Mouse (Mus musculus): ENCODE results near the gene Tsks. TPM values are rescaled to one million over a fixed set of nuclear protein-coding genes. Genes with fewer than 3 reads are reported as not detected.

The Tsks gene
- polyA plus RNA-seq, 1 experiment = not detected

GRCm38 (mm10) chr7:44952611-44953306 lies 9.8 kb downstream of the Tsks start:
- no peak for TF ChIP-seq TCF3 (IDR thresholded peaks at IDR 0.05; ENCODE audit: insufficient read length, low read depth)
- TF ChIP-seq POLR2A (IDR thresholded peaks at IDR 0.05; ENCODE audit: insufficient read length, low read depth) = peak; percentile 53
- Histone ChIP-seq H3K79me2 (ENCODE audit: control insufficient read depth, insufficient read depth) (no peaks in the 10 kb centered on the region), H3K36me3 (ENCODE audit: control insufficient read depth, insufficient read depth) (no peaks in the 10 kb centered on the region)

GRCm38 (mm10) chr7:44953561-44953960 lies 10.6 kb downstream of the Tsks start:
- Histone ChIP-seq H3K4me2 (ENCODE audit: low read depth) (no peak overlapping the region), H3K27me3 (ENCODE audit: control insufficient read depth, insufficient read depth, insufficient read length) (peaks cover 9% of the 10 kb centered on the region), H3ac (ENCODE audit: control insufficient read depth, insufficient read length) (no peak overlapping the region), H3K79me2 (ENCODE audit: control insufficient read depth, insufficient read depth) (no peaks in the 10 kb centered on the region), H3K4me3 (no peak overlapping the region), H3K36me3 (ENCODE audit: control insufficient read depth, insufficient read depth) (no peaks in the 10 kb centered on the region)
- TF ChIP-seq SRF (IDR thresholded peaks at IDR 0.05; ENCODE audit: control insufficient read depth, insufficient read length, low read depth) (no peak), USF1 (IDR thresholded peaks at IDR 0.05; ENCODE audit: low read depth) (no peak), MAX (IDR thresholded peaks at IDR 0.05; ENCODE audit: low read depth) (no peak), REST (IDR thresholded peaks at IDR 0.05; ENCODE audit: insufficient read depth, insufficient read length) (no peak), MYOD1 (IDR thresholded peaks at IDR 0.05; ENCODE audit: control insufficient read depth in 1 of 3, insufficient read length in 2 of 3, low read depth in 2 of 3) (no peak), TCF3 (IDR thresholded peaks at IDR 0.05; ENCODE audit: insufficient read length, low read depth) (no peak), TCF12 (IDR thresholded peaks at IDR 0.05; ENCODE audit: insufficient read depth, poor library complexity, severe bottlenecking) (no peak), CEBPB (IDR thresholded peaks at IDR 0.05; ENCODE audit: insufficient read depth, poor library complexity, severe bottlenecking) (no peak), MYOG (IDR thresholded peaks at IDR 0.05; ENCODE audit: control insufficient read depth in 1 of 3, insufficient read depth in 1 of 3, insufficient read length in 2 of 3, low read depth in 2 of 3) (no peak), E2F4 (IDR thresholded peaks at IDR 0.05; ENCODE audit: insufficient read depth) (no peak), POLR2AphosphoS2 (IDR thresholded peaks at IDR 0.05; ENCODE audit: insufficient read length, low read depth) (no peak), POLR2A (IDR thresholded peaks at IDR 0.05; ENCODE audit: insufficient read length, low read depth) (no peak)

More at GRCm38 (mm10) chr7:44952611-44953306, 9.8 kb downstream of the Tsks start:
- Histone ChIP-seq H3K4me3 (peak overlapping the region; percentile 30), H3K27me3 (ENCODE audit: control insufficient read depth, insufficient read depth, insufficient read length) (peaks cover 17% of the 10 kb centered on the region), H3ac (ENCODE audit: control insufficient read depth, insufficient read length) (no peak overlapping the region), H3K4me2 (ENCODE audit: low read depth) (peak overlapping the region; percentile 95)

GRCm38 (mm10) chr7:44954091-44954885 lies 11.3 kb downstream of the Tsks start:
- no peak overlapping the region for H3K4me3 ChIP-seq
- H3K36me3 ChIP-seq (ENCODE audit: control insufficient read depth, insufficient read depth) = no peaks in the 10 kb centered on the region

GRCm38 (mm10) chr7:44955628-44956027 lies 12.6 kb downstream of the Tsks start:
- H3K4me3 ChIP-seq = no peak overlapping the region
- TF ChIP-seq MYOD1 (IDR thresholded peaks at IDR 0.05; ENCODE audit: control insufficient read depth in 1 of 3, insufficient read length in 2 of 3, low read depth in 2 of 3) = no peak
- no peak for TF ChIP-seq TCF12 (IDR thresholded peaks at IDR 0.05; ENCODE audit: insufficient read depth, poor library complexity, severe bottlenecking)
- TF ChIP-seq USF1 (IDR thresholded peaks at IDR 0.05; ENCODE audit: low read depth) = no peak
- H3ac ChIP-seq (ENCODE audit: control insufficient read depth, insufficient read length) = no peak overlapping the region
- no peaks in the 10 kb centered on the region for H3K36me3 ChIP-seq (ENCODE audit: control insufficient read depth, insufficient read depth)
- H3K4me2 ChIP-seq (ENCODE audit: low read depth) = no peak overlapping the region
- H3K27me3 ChIP-seq (ENCODE audit: control insufficient read depth, insufficient read depth, insufficient read length) = no peaks in the 10 kb centered on the region
- no peaks in the 10 kb centered on the region for H3K79me2 ChIP-seq (ENCODE audit: control insufficient read depth, insufficient read depth)

More at GRCm38 (mm10) chr7:44954091-44954885, 11.3 kb downstream of the Tsks start:
- H3K79me2 ChIP-seq (ENCODE audit: control insufficient read depth, insufficient read depth) = no peaks in the 10 kb centered on the region
- no peak overlapping the region for H3K4me2 ChIP-seq (ENCODE audit: low read depth)
- H3K27me3 ChIP-seq (ENCODE audit: control insufficient read depth, insufficient read depth, insufficient read length) = peaks cover 5% of the 10 kb centered on the region
- TF ChIP-seq SRF (IDR thresholded peaks at IDR 0.05; ENCODE audit: control insufficient read depth, insufficient read length, low read depth) (no peak), MYOG (IDR thresholded peaks at IDR 0.05; ENCODE audit: control insufficient read depth in 1 of 3, insufficient read depth in 1 of 3, insufficient read length in 2 of 3, low read depth in 2 of 3) (no peak), MAX (IDR thresholded peaks at IDR 0.05; ENCODE audit: low read depth) (no peak)
- H3ac ChIP-seq (ENCODE audit: control insufficient read depth, insufficient read length) = no peak overlapping the region

- Histone ChIP-seq H3K4me2 (ENCODE audit: low read depth) (no peak overlapping the region), H3K4me3 (no peak overlapping the region), H3K36me3 (ENCODE audit: control insufficient read depth, insufficient read depth) (no peaks in the 10 kb centered on the region), H3K27me3 (ENCODE audit: control insufficient read depth, insufficient read depth, insufficient read length) (no peaks in the 10 kb centered on the region), H3K79me2 (ENCODE audit: control insufficient read depth, insufficient read depth) (no peaks in the 10 kb centered on the region), H3ac (ENCODE audit: control insufficient read depth, insufficient read length) (no peak overlapping the region)
- TF ChIP-seq CEBPB (IDR thresholded peaks at IDR 0.05; ENCODE audit: insufficient read depth, poor library complexity, severe bottlenecking) = no peak
- TF ChIP-seq E2F4 (IDR thresholded peaks at IDR 0.05; ENCODE audit: insufficient read depth) = no peak
- no peak for TF ChIP-seq MYOD1 (IDR thresholded peaks at IDR 0.05; ENCODE audit: control insufficient read depth in 1 of 3, insufficient read length in 2 of 3, low read depth in 2 of 3)
- TF ChIP-seq USF1 (IDR thresholded peaks at IDR 0.05; ENCODE audit: low read depth) = no peak
- TF ChIP-seq TCF3 (IDR thresholded peaks at IDR 0.05; ENCODE audit: insufficient read length, low read depth) = no peak
- TF ChIP-seq POLR2A (IDR thresholded peaks at IDR 0.05; ENCODE audit: insufficient read length, low read depth) = no peak
- TF ChIP-seq POLR2AphosphoS2 (IDR thresholded peaks at IDR 0.05; ENCODE audit: insufficient read length, low read depth) = no peak
- no peak for TF ChIP-seq TCF12 (IDR thresholded peaks at IDR 0.05; ENCODE audit: insufficient read depth, poor library complexity, severe bottlenecking)
- no peak for TF ChIP-seq MYOG (IDR thresholded peaks at IDR 0.05; ENCODE audit: control insufficient read depth in 1 of 3, insufficient read depth in 1 of 3, insufficient read length in 2 of 3, low read depth in 2 of 3)
- TF ChIP-seq REST (IDR thresholded peaks at IDR 0.05; ENCODE audit: insufficient read depth, insufficient read length) = no peak
- no peak for TF ChIP-seq MAX (IDR thresholded peaks at IDR 0.05; ENCODE audit: low read depth)
- TF ChIP-seq SRF (IDR thresholded peaks at IDR 0.05; ENCODE audit: control insufficient read depth, insufficient read length, low read depth) = no peak
These were observed 13.3 kb downstream of the Tsks start for GRCm38 (mm10) chr7:44956266-44956665.

Data from myocyte (in vitro differentiated cells).